11 mouse cellular contexts compared by ENCODE assay signal in the genomic region with DNA sequence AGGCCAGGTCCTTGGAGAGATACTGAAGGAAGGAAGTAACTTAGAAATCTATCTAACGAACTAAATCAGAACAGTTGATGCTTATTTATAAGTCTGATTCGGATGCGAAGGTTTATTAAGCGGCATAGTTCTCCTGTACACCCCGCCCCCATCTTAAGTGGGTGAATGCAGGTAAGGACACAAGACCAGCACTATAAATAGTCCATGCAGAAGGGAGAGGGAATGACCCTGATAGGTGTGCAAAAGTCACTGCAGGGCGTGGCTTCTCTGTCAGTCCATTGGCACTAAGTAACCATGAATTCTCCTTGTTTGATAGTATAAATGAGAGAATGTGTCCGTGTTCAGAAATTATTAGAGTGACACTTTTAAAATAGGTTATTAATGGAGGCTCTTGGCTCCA.
DNase-seq lines count a peak whose midpoint lies in the region; ATAC-seq and TF ChIP-seq lines count a peak whose summit lies in the region.
"Had no signal": no experiment of that assay in that cellular context is flagged by ENCODE, and none has a peak within 500 bp of the region (broad histone marks: within the 10 kb centered on the region; RNA-seq: fewer than 3 reads in every experiment).

No protein-coding gene starts in this region.

- no peak for DNase-seq in gastrocnemius, adult 2 months
- no peak for DNase-seq in gastrocnemius, postnatal 36 days
- DNase-seq in layer of hippocampus, adult 2 months (ENCODE audit: low spot score in 2 of 2): no peak
- no peak for DNase-seq in layer of hippocampus, adult 8-10 months (ENCODE audit: low spot score in 2 of 2)
- no peak for DNase-seq in embryo, embryonic 9.5 days (ENCODE audit: extremely low spot score)
- DNase-seq in embryo, embryonic 10.5 days (ENCODE audit: low spot score): no peak
- DNase-seq: cerebellum, postnatal 25 days; retina, postnatal 1 day had no signal

- peak; percentile 40; the same call in 1 of the 2 replicates for ATAC-seq in liver, embryonic 16.5 days (ENCODE audit: low read depth)
- peak; percentile 64; the same call in 1 of the 2 replicates for ATAC-seq in stomach, embryonic 15.5 days (ENCODE audit: insufficient read depth, low FRiP score, low read depth)

- 65% methylated on average over 7 of the region's 7 CpGs for WGBS in liver, embryonic 16.5 days (ENCODE audit: insufficient replicate concordance)
- WGBS in stomach, embryonic 15.5 days: 73% methylated on average over 7 of the region's 7 CpGs

- H3K27me3 ChIP-seq in liver, embryonic 16.5 days (ENCODE audit: control insufficient read depth, insufficient read depth, low read depth, low read length): no peaks in the 10 kb centered on the region
- no peaks in the 10 kb centered on the region for H3K27me3 ChIP-seq in stomach, embryonic 15.5 days (replicated peaks)

- no peak overlapping the region for H3K9ac ChIP-seq in liver, embryonic 16.5 days (ENCODE audit: low read depth, low read length)
- H3K9ac ChIP-seq in stomach, embryonic 15.5 days: no peak overlapping the region

- H3K9me3 ChIP-seq in liver, embryonic 16.5 days (replicated peaks; ENCODE audit: control insufficient read depth, low read length): no peaks in the 10 kb centered on the region
- no peaks in the 10 kb centered on the region for H3K9me3 ChIP-seq in stomach, embryonic 15.5 days
- H3K9me3 ChIP-seq: G1E had no signal

- H3K27ac ChIP-seq in gastrocnemius, adult 2 months: peak overlapping the region; percentile 68
- peak overlapping the region; percentile 43; the same call in 1 of the 2 replicates for H3K27ac ChIP-seq in layer of hippocampus, adult 2 months
- H3K27ac ChIP-seq in liver, embryonic 16.5 days (ENCODE audit: low read length): peak overlapping the region; percentile 66
- peak overlapping the region; percentile 78 for H3K27ac ChIP-seq in stomach, embryonic 15.5 days

- no peaks in the 10 kb centered on the region for H3K36me3 ChIP-seq in liver, embryonic 16.5 days (ENCODE audit: control insufficient read depth, insufficient read depth)
- H3K36me3 ChIP-seq in stomach, embryonic 15.5 days: peaks cover 2% of the 10 kb centered on the region; the same call in 1 of the 2 replicates

- no peak overlapping the region for H3K4me3 ChIP-seq in gastrocnemius, adult 2 months
- H3K4me3 ChIP-seq in layer of hippocampus, adult 2 months: no peak overlapping the region
- H3K4me3 ChIP-seq in liver, embryonic 16.5 days (ENCODE audit: low read depth, low read length): no peak overlapping the region
- no peak overlapping the region for H3K4me3 ChIP-seq in stomach, embryonic 15.5 days (replicated peaks)

- peaks cover 8% of the 10 kb centered on the region for H3K4me1 ChIP-seq in liver, embryonic 16.5 days (ENCODE audit: control insufficient read depth, low read depth, low read length)
- H3K4me1 ChIP-seq in stomach, embryonic 15.5 days: 0 out of 2 replicates have a peak, but pooled peaks cover 6% of the 10 kb centered on the region

- H3K4me2 ChIP-seq in liver, embryonic 16.5 days (ENCODE audit: low read depth, low read length): no peak overlapping the region; the same call in 1 of the 2 replicates
- 0 out of 2 replicates have a peak overlapping the region, but pooled peaks have one; percentile 3 for H3K4me2 ChIP-seq in stomach, embryonic 15.5 days

- TF ChIP-seq CTCF in gastrocnemius, adult 2 months (IDR thresholded peaks at IDR 0.05): no peak
- TF ChIP-seq CTCF in layer of hippocampus, adult 2 months (conservative IDR thresholded peaks at IDR 0.05): no peak

- intact Hi-C loops in gastrocnemius, adult 2 months (cut with DNase I): no loop called here
- intact Hi-C loops in gastrocnemius, postnatal 36 days (cut with DNase I): no loop called here
